In the genomic region with DNA sequence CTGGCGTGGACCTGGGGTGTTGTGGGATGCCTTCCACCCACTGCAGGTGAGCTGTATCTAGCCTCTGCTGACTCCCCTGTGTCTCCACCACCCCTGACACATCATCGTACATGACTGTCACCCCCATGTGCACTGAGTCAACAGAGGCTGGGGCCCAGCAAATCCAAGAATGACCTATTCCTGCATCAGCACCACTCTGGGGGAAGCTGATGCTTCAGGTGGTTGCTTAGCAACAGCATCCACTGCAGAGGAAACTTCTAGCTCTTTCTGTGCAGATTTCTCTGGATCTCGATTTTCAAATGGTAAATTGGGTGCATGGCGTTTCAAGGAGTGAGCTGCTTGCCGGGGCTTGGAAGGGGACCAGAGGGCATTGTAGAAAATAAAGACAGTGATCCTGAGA, we compare ENCODE assay signal across 20 mouse cellular contexts. TPM values are rescaled to one million over a fixed set of nuclear protein-coding genes. Genes with fewer than 3 reads are reported as not detected.
"Had no signal": no experiment of that assay in that cellular context is flagged by ENCODE, and none has a peak within 500 bp of the region (broad histone marks: within the 10 kb centered on the region; RNA-seq: fewer than 3 reads in every experiment).

No protein-coding gene starts in this region.

- H3K27ac ChIP-seq: limb, embryonic 15.5 days; liver, embryonic 14.5 days; macrophage; stomach, embryonic 15.5 days had no signal

- H3K9me3 ChIP-seq: limb, embryonic 15.5 days; stomach, embryonic 15.5 days had no signal

- H3K4me1 ChIP-seq: stomach, embryonic 15.5 days had no signal

- DNase-seq: kidney, adult 18-20 months; kidney, adult 9 months; kidney, postnatal 14 days; kidney, postnatal 4 days; layer of hippocampus, postnatal 36 days; liver, postnatal 0 days; lung, embryonic 14.5 days; spleen, adult 18-20 months; thymus, postnatal 25 days had no signal

- H3K4me3 ChIP-seq: limb, embryonic 15.5 days; myocyte; stomach, embryonic 15.5 days had no signal

- H3K4me2 ChIP-seq: limb, embryonic 15.5 days; liver, embryonic 11.5 days; lung, embryonic 14.5 days; stomach, embryonic 15.5 days had no signal

- H3K9ac ChIP-seq: limb, embryonic 15.5 days; liver, embryonic 14.5 days; liver, postnatal 0 days; lung, embryonic 14.5 days; stomach, embryonic 15.5 days had no signal

- ATAC-seq: inflammation-experienced regulatory T-cells, adult 6 months; intestine, embryonic 16.5 days; liver, postnatal 0 days; lung, postnatal 0 days had no signal

- H3K36me3 ChIP-seq: limb, embryonic 15.5 days; stomach, embryonic 15.5 days had no signal

RNA-seq across cellular contexts. Expression of a gene that starts 21.5 kb away (rescaled TPM):
- total RNA-seq: monocyte, adult 5-6 weeks had no signal
- polyA plus RNA-seq: inflammation-experienced regulatory T-cells, adult 6 months had no signal

RNA-seq across cellular contexts. Expression of a gene that starts 32.2 kb away (rescaled TPM):
- total RNA-seq: megakaryocyte, adult 5-6 weeks had no signal
- polyA plus RNA-seq: inflammation-experienced regulatory T-cells, adult 6 months; liver, embryonic 11.5 days; liver, embryonic 14.5 days; liver, postnatal 0 days; lung, postnatal 0 days; macrophage had no signal
